Mouse (Mus musculus): ENCODE measurements at regions not wholly inside any gene's neighbourhood (a gene's known extent, or its start where the extent isn't known, plus 50 kb on each side); places are given as distances from the start of the nearest gene placed in this dataset.

DNA sequence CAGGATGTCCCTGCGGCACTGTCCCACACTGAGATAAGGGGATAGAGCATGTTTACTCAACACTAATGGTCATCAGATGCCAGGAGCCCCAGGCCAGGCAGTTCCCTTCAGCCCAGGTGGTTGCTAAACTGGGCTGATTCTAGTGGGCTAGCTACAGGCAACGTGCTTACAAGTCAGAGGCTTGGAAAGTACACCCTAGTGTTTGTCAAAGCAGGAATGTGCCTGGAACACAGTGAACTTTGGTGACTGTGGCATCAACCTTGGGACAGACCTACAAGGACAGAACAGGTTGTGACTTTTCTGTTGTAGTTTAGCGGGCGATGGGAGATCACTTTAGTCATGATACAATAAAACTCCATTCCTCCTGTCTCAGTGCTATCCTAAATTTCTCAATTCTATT, 53.6 kb upstream of the Dhx15 start:
- no peak for TF ChIP-seq POLR2A (IDR thresholded peaks at IDR 0.05; ENCODE audit: borderline replicate concordance, extremely low read depth, low read depth, low read length)
- TF ChIP-seq CTCF (IDR thresholded peaks at IDR 0.05; ENCODE audit: insufficient read depth, low read length): no peak

DNA sequence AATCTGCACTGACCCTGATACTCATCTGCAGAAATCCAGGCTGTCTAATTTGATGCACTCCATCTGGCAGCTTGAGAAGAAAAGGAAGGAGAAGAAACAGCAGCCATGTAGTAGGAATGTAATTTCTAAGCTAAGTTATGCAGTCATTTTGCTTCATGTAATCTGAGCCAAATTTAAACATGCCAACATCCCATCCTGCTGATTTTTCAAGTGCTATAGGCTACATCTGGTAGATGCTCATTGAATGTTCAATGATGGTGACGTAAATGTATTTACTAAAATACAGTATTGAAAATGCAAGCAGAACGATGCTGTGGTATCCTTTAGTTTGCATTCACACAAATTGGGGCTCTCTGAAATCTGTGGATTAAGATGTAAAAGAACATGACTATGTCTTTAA, 52.1 kb upstream of the Dhx15 start:
- TF ChIP-seq CTCF (IDR thresholded peaks at IDR 0.05; ENCODE audit: insufficient read depth, low read length) (no peak), POLR2A (IDR thresholded peaks at IDR 0.05; ENCODE audit: borderline replicate concordance, extremely low read depth, low read depth, low read length) (no peak)
- no peak for DNase-seq
- Histone ChIP-seq H3K4me3 (replicated peaks; ENCODE audit: extremely low read depth, low read depth, low read length) (no peak overlapping the region), H3K4me1 (ENCODE audit: control insufficient read depth, insufficient read depth, low read length) (no peaks in the 10 kb centered on the region; the same call in 1 of the 2 replicates)
- WGBS: 87% methylated on average over 2 of the region's 2 CpGs

More for the DNA sequence above, 53.6 kb upstream of the Dhx15 start:
- 66% methylated on average over 4 of the region's 4 CpGs for WGBS
- DNase-seq: no peak
- no peaks in the 10 kb centered on the region for H3K4me1 ChIP-seq (ENCODE audit: control insufficient read depth, insufficient read depth, low read length)
- no peak overlapping the region for H3K4me3 ChIP-seq (replicated peaks; ENCODE audit: extremely low read depth, low read depth, low read length)

DNA sequence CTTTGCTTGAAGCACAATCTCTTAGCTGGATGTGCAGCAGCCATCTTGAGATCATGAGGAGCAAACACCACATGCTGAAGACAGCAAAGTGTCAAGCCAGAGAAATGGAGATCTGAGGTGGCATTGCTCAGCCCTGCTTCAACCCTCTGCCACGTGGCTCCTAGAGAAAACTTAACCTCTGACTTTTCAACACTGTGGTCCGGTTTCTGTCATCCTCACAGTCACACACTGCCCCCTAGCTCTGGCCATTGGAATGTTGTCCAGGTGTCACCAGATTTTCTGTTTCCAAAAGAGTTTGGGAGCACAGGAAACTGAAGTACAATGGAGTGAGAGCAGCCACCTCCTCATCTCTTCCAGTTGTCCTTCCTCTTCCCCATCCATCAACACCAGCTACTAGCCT, 50.2 kb upstream of the Dhx15 start:
- H3K4me1 ChIP-seq (ENCODE audit: control insufficient read depth, insufficient read depth, low read length): no peaks in the 10 kb centered on the region; the same call in 1 of the 2 replicates
- no peak overlapping the region for H3K4me3 ChIP-seq (replicated peaks; ENCODE audit: extremely low read depth, low read depth, low read length)
- DNase-seq: no peak
- 6% methylated on average over 2 of the region's 2 CpGs for WGBS
- no peak for TF ChIP-seq POLR2A (IDR thresholded peaks at IDR 0.05; ENCODE audit: borderline replicate concordance, extremely low read depth, low read depth, low read length)
- peak; percentile 64 for TF ChIP-seq CTCF (IDR thresholded peaks at IDR 0.05; ENCODE audit: insufficient read depth, low read length)

Data from lung, adult 2 months (tissue).